Mouse (Mus musculus) limb, embryonic 12.5 days (tissue): ENCODE results near the gene Smarca5. TPM values are rescaled to one million over a fixed set of nuclear protein-coding genes. Genes with fewer than 3 reads are reported as not detected.
A peak's percentile ranks its signal among the peaks of the same experiment; 100 is the strongest.

Source experiments
- ATAC-seq: fragments of 200-750 bp; cut with Nextera tagmentation; 2 replicates; pipeline ENCODE4 v1.8.0; 2017; ENCODE audit warnings: low read depth, moderate TSS enrichment; ENCODE audit not compliant: insufficient number of reproducible peaks, insufficient read depth, low FRiP score, low TSS enrichment
- H3K27ac ChIP-seq: fragments of 300-500 bp; sonication (generic); 2 replicates; pipeline ENCODE4 v1.5.1; 2016; ENCODE audit warnings: mild to moderate bottlenecking, moderate library complexity
- H3K27me3 ChIP-seq: fragments of 300-500 bp; sonication (generic); 2 replicates; pipeline ENCODE4 v1.6.1; 2016; ENCODE audit warnings: mild to moderate bottlenecking, moderate library complexity
- H3K36me3 ChIP-seq: fragments of 300-500 bp; sonication (generic); 2 replicates; pipeline ENCODE4 v1.6.1; 2016; ENCODE audit warnings: mild to moderate bottlenecking, moderate library complexity
- H3K4me1 ChIP-seq: fragments of 300-500 bp; sonication (generic); replicated peaks from 2 replicates; pipeline ENCODE4 v1.6.1; 2016
- H3K4me2 ChIP-seq: fragments of 300-500 bp; sonication (generic); 2 replicates; pipeline ENCODE4 v1.6.1; 2016; ENCODE audit warnings: mild to moderate bottlenecking, moderate library complexity
- H3K4me3 ChIP-seq: fragments of 300-500 bp; sonication (generic); replicated peaks from 2 replicates; pipeline ENCODE4 v1.5.1; 2016; ENCODE audit warnings: mild to moderate bottlenecking
- H3K9ac ChIP-seq: fragments of 300-500 bp; sonication (generic); replicated peaks from 2 replicates; pipeline ENCODE4 v1.6.1; 2016; ENCODE audit warnings: mild to moderate bottlenecking, moderate library complexity
- H3K9me3 ChIP-seq: fragments of 300-500 bp; sonication (generic); 2 replicates; pipeline ENCODE4 v1.6.1; 2016; ENCODE audit warnings: mild to moderate bottlenecking, moderate library complexity
- WGBS: fragments of 180-500 bp; shearing (Covaris S2); methylation state at CpG from one replicate; pipeline ENCODE4 v1.1.7; 2016; 5-methylcytosine and 5-hydroxymethylcytosine counted together
- polyA plus RNA-seq: library from polyadenylated mRNA; unstranded; fragments of >200 nt; fragmentation: Nextera tagmentation; extraction: Ambion mirVana; gene quantifications from 2 replicates; pipeline ENCODE4 v1.2.1, GENCODE M21; 2016

The Smarca5 gene
- polyA plus RNA-seq, 1 experiment from 2014 or later, result 130 TPM

DNA sequence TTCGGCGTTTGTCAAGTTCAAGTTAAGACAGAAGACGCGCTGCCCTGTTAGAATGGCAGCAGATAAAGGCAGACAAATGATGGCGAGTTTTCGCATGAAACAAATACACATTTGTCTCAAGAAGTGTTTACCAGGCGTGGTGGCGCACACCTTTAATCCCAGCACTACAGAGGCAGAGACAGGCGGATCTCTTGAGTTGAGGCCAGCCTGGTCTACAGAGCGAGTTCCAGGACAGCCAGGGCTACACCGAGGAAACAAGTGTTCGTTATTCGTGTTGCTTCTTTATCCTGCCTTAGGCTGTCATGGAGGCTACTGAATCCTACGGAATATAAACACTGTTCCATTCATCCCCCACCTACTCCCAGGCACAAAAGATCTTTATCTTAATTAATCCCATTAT, 635 bp upstream of the Smarca5 start:
- Histone ChIP-seq H3K27me3 (no peaks in the 10 kb centered on the region), H3K36me3 (peaks cover 12% of the 10 kb centered on the region), H3K4me2 (peak overlapping the region; percentile 54), H3K9me3 (no peaks in the 10 kb centered on the region), H3K4me3 (peak overlapping the region; percentile 87), H3K27ac (peak overlapping the region; percentile 99), H3K4me1 (peaks cover 7% of the 10 kb centered on the region), H3K9ac (peak overlapping the region; percentile 57; the same call in 1 of the 2 replicates)
- ATAC-seq, result peak; percentile 50; the same call in 1 of the 2 replicates
- 20% methylated on average over 14 of the region's 14 CpGs for WGBS

GRCm38 (mm10) chr8:80738388-80739154, 726 bp downstream of the Smarca5 start:
- no peaks in the 10 kb centered on the region for H3K9me3 ChIP-seq
- H3K9ac ChIP-seq, result peak overlapping the region; percentile 94
- ATAC-seq, result peak; percentile 60; the same call in 1 of the 2 replicates
- peak overlapping the region; percentile 87 for H3K4me3 ChIP-seq
- H3K27me3 ChIP-seq, result no peaks in the 10 kb centered on the region
- under 1% methylated on average over 82 of the region's 84 CpGs for WGBS
- H3K4me2 ChIP-seq, result peak overlapping the region; percentile 89
- H3K36me3 ChIP-seq, result peaks cover 25% of the 10 kb centered on the region
- peak overlapping the region; percentile 99 for H3K27ac ChIP-seq
- H3K4me1 ChIP-seq, result peaks cover 7% of the 10 kb centered on the region

- ATAC-seq, result no peak
- H3K9me3 ChIP-seq, result no peaks in the 10 kb centered on the region
- H3K27me3 ChIP-seq, result no peaks in the 10 kb centered on the region
- H3K9ac ChIP-seq, result peak overlapping the region; percentile 94
- peaks cover 29% of the 10 kb centered on the region for H3K36me3 ChIP-seq
- peak overlapping the region; percentile 87 for H3K4me3 ChIP-seq
- H3K4me1 ChIP-seq, result peaks cover 7% of the 10 kb centered on the region
- peak overlapping the region; percentile 99 for H3K27ac ChIP-seq
- H3K4me2 ChIP-seq, result peak overlapping the region; percentile 89
- 1% methylated on average over 5 of the region's 5 CpGs for WGBS
Measured at GRCm38 (mm10) chr8:80738046-80738387, 1.3 kb downstream of the Smarca5 start.

GRCm38 (mm10) chr8:80732326-80732725, 7.0 kb downstream of the Smarca5 start:
- no peak overlapping the region for H3K9ac ChIP-seq
- peaks cover 70% of the 10 kb centered on the region for H3K36me3 ChIP-seq
- H3K4me2 ChIP-seq, result no peak overlapping the region
- ATAC-seq, result no peak
- H3K27me3 ChIP-seq, result no peaks in the 10 kb centered on the region
- H3K27ac ChIP-seq, result no peak overlapping the region
- no peaks in the 10 kb centered on the region; the same call in 1 of the 2 replicates for H3K4me1 ChIP-seq
- H3K4me3 ChIP-seq, result no peak overlapping the region
- no peaks in the 10 kb centered on the region for H3K9me3 ChIP-seq

DNA sequence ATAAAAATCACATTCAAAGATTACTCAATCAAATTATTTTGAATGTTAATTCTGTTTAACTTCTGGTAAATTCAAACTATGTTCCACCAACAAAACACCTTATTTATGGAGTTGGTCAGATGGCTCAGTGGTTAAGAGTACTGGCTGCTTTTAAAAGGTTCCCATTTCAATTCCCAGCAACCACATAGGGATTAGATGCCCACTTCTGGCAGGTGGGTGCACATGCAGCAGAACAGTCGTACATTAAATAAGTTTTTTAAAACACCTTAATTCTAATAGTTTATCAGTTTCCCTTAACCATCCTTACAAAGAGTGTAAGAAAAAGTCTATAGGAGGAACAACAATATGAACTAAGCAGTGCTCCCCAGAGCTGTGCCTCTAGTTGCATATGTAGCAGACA, 24.8 kb downstream of the Smarca5 start:
- H3K27me3 ChIP-seq, result no peaks in the 10 kb centered on the region
- H3K9ac ChIP-seq, result no peak overlapping the region
- H3K36me3 ChIP-seq, result peaks cover 73% of the 10 kb centered on the region
- 97% methylated on average over 1 of the region's 1 CpGs for WGBS
- ATAC-seq, result no peak
- H3K4me2 ChIP-seq, result no peak overlapping the region
- H3K4me3 ChIP-seq, result no peak overlapping the region
- no peak overlapping the region for H3K27ac ChIP-seq
- no peaks in the 10 kb centered on the region for H3K4me1 ChIP-seq
- H3K9me3 ChIP-seq, result peaks cover 5% of the 10 kb centered on the region; the same call in 1 of the 2 replicates

DNA sequence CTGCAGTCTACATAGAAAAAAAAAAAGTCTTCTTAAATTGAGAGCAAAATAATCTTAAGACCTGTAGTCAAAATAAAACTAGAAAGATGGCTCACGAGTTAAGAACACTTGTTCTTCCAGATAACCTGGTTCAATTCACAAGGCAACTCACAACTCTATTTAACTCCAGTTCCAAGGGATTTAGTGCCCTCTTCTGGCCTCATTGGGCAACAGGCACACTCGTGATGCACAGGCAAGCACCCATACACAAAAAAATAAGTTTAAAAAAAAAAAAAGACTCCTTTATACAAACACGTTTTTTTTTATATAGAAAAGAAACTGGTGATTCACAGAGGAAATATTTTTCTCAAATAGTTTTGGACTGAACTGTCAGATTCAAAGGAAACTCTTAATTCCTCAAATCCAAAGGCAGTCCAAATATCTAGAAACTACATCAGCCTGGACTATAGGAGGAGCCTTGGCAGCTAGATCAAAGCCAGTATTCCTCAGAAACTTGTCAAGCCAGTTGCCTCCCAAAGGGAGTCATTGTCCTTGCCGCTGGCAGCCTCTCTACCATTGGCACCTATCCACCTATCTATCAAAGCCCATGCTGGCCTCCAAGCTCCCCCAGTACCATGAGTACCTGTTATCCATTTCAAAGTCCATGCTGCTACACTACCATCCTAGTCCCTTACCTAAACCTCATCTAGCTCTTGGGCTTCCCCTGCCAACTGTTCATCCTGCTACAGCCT, 28.5 kb downstream of the Smarca5 start:
- Histone ChIP-seq H3K4me2 (no peak overlapping the region), H3K36me3 (peaks cover 78% of the 10 kb centered on the region), H3K27me3 (no peaks in the 10 kb centered on the region), H3K9ac (no peak overlapping the region), H3K9me3 (peaks cover 5% of the 10 kb centered on the region; the same call in 1 of the 2 replicates), H3K27ac (no peak overlapping the region), H3K4me1 (no peaks in the 10 kb centered on the region), H3K4me3 (no peak overlapping the region)
- no peak for ATAC-seq
- 90% methylated on average over 4 of the region's 4 CpGs for WGBS

DNA sequence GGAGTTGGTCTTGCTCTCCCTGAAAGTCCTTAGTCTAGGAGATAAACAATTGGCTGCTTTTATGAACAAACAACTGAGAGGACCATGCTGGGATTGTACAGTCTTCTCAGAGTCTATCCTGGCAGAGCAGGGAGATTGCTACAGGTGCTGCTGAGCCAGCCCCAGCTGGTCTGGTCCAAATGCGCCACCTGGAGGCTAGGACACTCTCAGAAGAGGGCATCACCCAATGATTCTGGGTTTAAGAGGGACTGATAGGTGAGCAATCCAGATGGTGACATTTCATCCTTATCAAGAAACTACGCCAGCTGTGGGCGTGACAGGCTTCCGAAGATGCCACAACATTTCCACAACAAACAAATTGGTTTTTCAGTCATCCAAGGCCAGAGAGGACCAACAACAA, 51.2 kb downstream of the Smarca5 start:
- Histone ChIP-seq H3K27me3 (no peaks in the 10 kb centered on the region), H3K4me2 (no peak overlapping the region), H3K36me3 (no peaks in the 10 kb centered on the region), H3K4me3 (no peak overlapping the region), H3K9ac (no peak overlapping the region), H3K4me1 (peaks cover 7% of the 10 kb centered on the region; the same call in 1 of the 2 replicates), H3K27ac (no peak overlapping the region), H3K9me3 (no peaks in the 10 kb centered on the region)
- no peak for ATAC-seq
- WGBS, result 41% methylated on average over 4 of the region's 4 CpGs

DNA sequence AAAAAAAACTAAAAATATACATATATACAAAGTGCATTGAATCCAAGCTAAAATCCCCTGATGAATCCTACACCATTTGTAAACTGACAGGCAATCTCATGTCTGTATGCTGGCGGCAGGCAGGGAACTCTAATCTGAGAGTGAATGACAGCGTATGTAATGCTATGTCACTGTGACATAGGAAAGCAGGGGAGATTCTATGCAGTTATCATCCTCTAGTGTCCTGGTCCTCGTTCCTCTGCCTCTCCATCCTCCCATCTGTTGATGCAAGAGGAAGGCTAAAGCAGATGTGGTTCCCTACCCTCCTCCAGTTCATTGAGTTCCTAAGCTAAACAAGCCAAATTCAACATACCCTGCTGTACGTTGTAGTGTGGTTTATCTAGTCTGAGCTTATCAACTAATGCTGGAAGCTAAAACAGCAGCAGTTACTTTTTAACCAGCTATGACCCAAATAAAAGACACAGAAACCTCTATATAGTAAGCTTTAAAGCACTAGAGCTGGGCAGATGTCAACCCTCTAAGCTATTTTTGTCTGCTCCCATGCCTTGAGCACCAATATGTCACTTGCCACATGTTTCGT, 55.5 kb downstream of the Smarca5 start:
- WGBS, result 79% methylated on average over 5 of the region's 5 CpGs
- H3K36me3 ChIP-seq, result no peaks in the 10 kb centered on the region
- no peak overlapping the region for H3K4me2 ChIP-seq
- H3K27ac ChIP-seq, result no peak overlapping the region
- no peaks in the 10 kb centered on the region for H3K27me3 ChIP-seq
- no peak overlapping the region for H3K4me3 ChIP-seq
- H3K9ac ChIP-seq, result no peak overlapping the region
- peaks cover 7% of the 10 kb centered on the region; the same call in 1 of the 2 replicates for H3K4me1 ChIP-seq
- ATAC-seq, result no peak
- no peaks in the 10 kb centered on the region for H3K9me3 ChIP-seq

DNA sequence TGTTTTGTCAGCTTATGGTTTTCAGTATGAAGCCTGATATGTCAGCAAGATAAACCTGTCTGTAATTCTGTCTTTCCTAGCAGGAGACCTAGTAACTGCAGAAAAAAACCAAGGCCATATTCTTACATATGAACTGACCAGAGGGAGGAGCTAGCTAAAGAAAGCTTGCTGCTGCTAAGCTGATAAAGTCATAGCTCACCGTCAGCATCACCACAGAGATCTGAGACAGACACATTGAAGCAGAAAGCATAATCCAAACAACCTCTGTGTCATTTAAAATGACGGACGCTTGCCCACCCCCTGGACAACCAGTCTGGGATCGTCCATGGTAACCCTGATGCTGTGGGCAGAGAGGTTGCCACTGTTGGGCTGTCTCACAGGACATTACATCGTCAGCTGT, 56.7 kb downstream of the Smarca5 start:
- no peaks in the 10 kb centered on the region for H3K36me3 ChIP-seq
- no peak for ATAC-seq
- 83% methylated on average over 5 of the region's 5 CpGs for WGBS
- H3K27ac ChIP-seq, result no peak overlapping the region
- no peak overlapping the region for H3K9ac ChIP-seq
- H3K27me3 ChIP-seq, result no peaks in the 10 kb centered on the region
- no peak overlapping the region for H3K4me2 ChIP-seq
- no peak overlapping the region for H3K4me3 ChIP-seq
- H3K9me3 ChIP-seq, result no peaks in the 10 kb centered on the region
- H3K4me1 ChIP-seq, result peaks cover 7% of the 10 kb centered on the region; the same call in 1 of the 2 replicates

DNA sequence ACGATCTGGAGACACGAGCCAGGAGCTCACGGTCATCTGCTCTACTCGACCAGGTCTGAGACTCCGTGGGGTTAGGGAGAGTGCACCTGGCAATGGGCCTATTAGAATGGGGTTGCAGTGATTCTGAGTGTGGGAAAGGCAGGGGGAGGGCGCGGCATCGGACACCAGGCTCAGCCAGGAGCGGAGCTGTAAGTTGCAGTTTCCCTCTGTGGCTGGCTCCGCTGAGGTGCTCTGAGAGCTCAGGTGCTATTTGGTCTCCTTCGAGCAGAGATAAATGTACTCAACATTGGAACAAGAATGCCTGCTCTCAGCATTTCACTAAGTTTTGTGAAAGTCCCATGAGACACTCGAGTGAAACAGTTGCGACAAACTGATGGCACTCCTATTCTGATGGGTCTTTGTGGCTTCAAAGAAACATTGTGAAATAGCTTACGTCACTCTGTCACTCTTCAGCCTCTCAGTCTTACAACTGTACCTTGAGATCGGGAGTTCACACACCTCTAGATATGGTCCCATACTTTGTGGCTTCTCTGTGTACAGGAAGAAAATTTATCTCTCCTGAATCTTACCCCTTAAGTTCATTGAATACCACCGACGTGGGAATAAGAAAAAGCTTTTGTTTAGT, 69.9 kb downstream of the Smarca5 start:
- Histone ChIP-seq H3K27ac (no peak overlapping the region), H3K9ac (no peak overlapping the region), H3K36me3 (no peaks in the 10 kb centered on the region), H3K27me3 (0 out of 2 replicates have a peak, but pooled peaks cover 2% of the 10 kb centered on the region), H3K4me1 (no peaks in the 10 kb centered on the region), H3K9me3 (no peaks in the 10 kb centered on the region), H3K4me3 (no peak overlapping the region), H3K4me2 (no peak overlapping the region)
- no peak for ATAC-seq
- 72% methylated on average over 17 of the region's 17 CpGs for WGBS

DNA sequence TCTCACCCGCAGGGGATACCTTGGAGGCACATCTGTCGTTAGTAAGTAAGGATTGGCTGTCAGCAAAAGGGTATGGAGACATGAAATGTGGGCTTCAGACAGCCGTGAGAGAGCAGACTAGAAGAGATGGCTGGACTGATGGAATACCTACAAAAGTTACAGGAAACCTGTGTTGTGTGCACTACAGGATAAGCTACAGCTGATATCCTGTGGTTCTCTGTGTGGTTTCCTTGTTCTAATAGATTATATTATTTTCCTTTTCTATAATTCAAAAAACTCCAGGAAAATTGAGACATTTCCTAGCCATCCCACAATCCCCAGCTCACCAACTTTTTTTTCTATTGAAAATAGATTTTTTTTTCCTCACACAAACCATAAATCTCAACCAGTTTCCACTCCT, 75.8 kb downstream of the Smarca5 start:
- Histone ChIP-seq H3K4me1 (no peaks in the 10 kb centered on the region), H3K4me3 (no peak overlapping the region), H3K4me2 (no peak overlapping the region), H3K9me3 (no peaks in the 10 kb centered on the region), H3K9ac (no peak overlapping the region), H3K36me3 (no peaks in the 10 kb centered on the region), H3K27me3 (no peaks in the 10 kb centered on the region), H3K27ac (no peak overlapping the region)
- ATAC-seq, result no peak
- 82% methylated on average over 3 of the region's 3 CpGs for WGBS
